10 mouse cellular contexts compared by ENCODE assay signal in the genomic region with DNA sequence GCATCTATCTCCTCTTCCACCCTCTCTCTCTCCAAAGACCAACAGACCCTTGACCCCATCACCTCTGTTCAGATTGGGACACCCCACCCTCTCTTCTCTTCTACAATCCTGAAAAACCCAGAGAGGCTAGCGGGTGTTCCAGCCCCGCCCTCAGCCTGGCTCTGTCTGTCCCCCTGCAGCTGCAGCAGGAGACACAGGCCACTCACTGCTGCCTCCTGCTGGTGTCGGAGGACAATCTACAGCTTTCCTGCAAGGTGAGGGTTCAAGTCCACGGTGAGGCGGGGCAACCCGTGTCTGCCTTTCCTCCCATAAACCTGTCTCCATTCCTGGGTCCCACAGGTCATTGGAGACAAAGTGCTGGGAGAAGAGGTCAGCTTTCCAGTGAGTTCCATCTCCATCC.
DNase-seq lines count a peak whose midpoint lies in the region; ATAC-seq and TF ChIP-seq lines count a peak whose summit lies in the region.
"Had no signal": no experiment of that assay in that cellular context is flagged by ENCODE, and none has a peak within 500 bp of the region (broad histone marks: within the 10 kb centered on the region; RNA-seq: fewer than 3 reads in every experiment).

No protein-coding gene starts in this region.

- DNase-seq in heart, postnatal 14 days: peak; percentile 42 to 47
- no peak for DNase-seq in heart, embryonic 10.5 days (ENCODE audit: low spot score)
- peak; percentile 20 for DNase-seq in lung, postnatal 14 days
- DNase-seq in lung, postnatal 25 days (ENCODE audit: low spot score): no peak
- DNase-seq in MEL (ENCODE audit: low read depth, low spot score): peak; percentile 7
- peak; percentile 15 to 27 for DNase-seq in spleen, postnatal 36 days (ENCODE audit: low spot score in 2 of 2)
- DNase-seq: cerebellum, postnatal 10 days had no signal

- TF ChIP-seq CTCF in MEL (IDR thresholded peaks at IDR 0.05 in 2 of 3, conservative IDR thresholded peaks at IDR 0.05 in 1 of 3; ENCODE audit: control insufficient read depth in 1 of 3, insufficient read depth in 1 of 3, low read depth in 2 of 3, low read length in 3 of 3, poor library complexity in 1 of 3, severe bottlenecking in 1 of 3): peak; percentile 17 to 40 (median 30); a peak in 4 of 6 replicates

- no peak for TF ChIP-seq RAD21 in MEL (IDR thresholded peaks at IDR 0.05; ENCODE audit: low read depth, low read length)

- H3K79me2 ChIP-seq in MEL (ENCODE audit: control insufficient read depth, insufficient read depth, low read length, poor library complexity): no peaks in the 10 kb centered on the region

- TF ChIP-seq POLR2A in MEL (IDR thresholded peaks at IDR 0.05; ENCODE audit: control insufficient read depth in 1 of 2, insufficient read depth in 1 of 2, low read depth in 1 of 2, low read length in 2 of 2, poor library complexity in 1 of 2): no peak

- H3K27me3 ChIP-seq in heart, embryonic 10.5 days (ENCODE audit: insufficient read depth, poor library complexity, severe bottlenecking): peaks cover 94% of the 10 kb centered on the region
- H3K27me3 ChIP-seq in MEL (ENCODE audit: control insufficient read depth in 1 of 2, insufficient read depth in 2 of 2, low read length in 2 of 2): no peaks in the 10 kb centered on the region; a peak in 1 of 4 replicates

- no peak overlapping the region for H3K27ac ChIP-seq in heart, embryonic 10.5 days
- no peak overlapping the region for H3K27ac ChIP-seq in MEL (ENCODE audit: control insufficient read depth, low read depth, low read length)
- H3K27ac ChIP-seq: neural tube, embryonic 15.5 days had no signal

- no peak for ATAC-seq in megakaryocyte, adult 5-6 weeks (ENCODE audit: poor library complexity, severe bottlenecking)
- no peak for ATAC-seq in activated CD4-positive, CD25-positive, alpha-beta regulatory T cell, adult 4 months

- H3K4me3 ChIP-seq in heart, embryonic 10.5 days: no peak overlapping the region
- H3K4me3 ChIP-seq in MEL (ENCODE audit: control insufficient read depth in 1 of 2, insufficient read depth in 1 of 2, low read depth in 2 of 2, low read length in 2 of 2): no peak overlapping the region
- H3K4me3 ChIP-seq: neural tube, embryonic 15.5 days had no signal

- WGBS in heart, embryonic 10.5 days: 56% methylated on average over 6 of the region's 6 CpGs

- H3K9me3 ChIP-seq in heart, embryonic 10.5 days: no peaks in the 10 kb centered on the region
- H3K9me3 ChIP-seq in MEL (replicated peaks; ENCODE audit: insufficient read depth, low read length): no peaks in the 10 kb centered on the region
- H3K9me3 ChIP-seq: neural tube, embryonic 15.5 days had no signal

- intact Hi-C loops in heart, postnatal 14 days (cut with DNase I): loop anchor here (5.0 kb wide), 1 partner anchor 41 kb away; no protein-coding TSS in a partner anchor

- no peak for TF ChIP-seq EP300 in MEL (IDR thresholded peaks at IDR 0.05; ENCODE audit: low read depth in 1 of 2, low read length in 2 of 2)

- H3K36me3 ChIP-seq in heart, embryonic 10.5 days: no peaks in the 10 kb centered on the region
- no peaks in the 10 kb centered on the region for H3K36me3 ChIP-seq in MEL (ENCODE audit: control insufficient read depth in 1 of 2, insufficient read depth in 2 of 2, low read length in 2 of 2)
- H3K36me3 ChIP-seq: neural tube, embryonic 15.5 days had no signal

- peaks cover 36% of the 10 kb centered on the region for H3K4me1 ChIP-seq in heart, embryonic 10.5 days
- peaks cover 0 to 11% of the 10 kb centered on the region in 2 experiments; a peak in 2 of 4 replicates for H3K4me1 ChIP-seq in MEL (ENCODE audit: control insufficient read depth in 1 of 2, insufficient read depth in 2 of 2, low read length in 2 of 2)

- no peak overlapping the region for H3K9ac ChIP-seq in MEL (ENCODE audit: control insufficient read depth, low read depth, low read length, poor library complexity, severe bottlenecking)
- H3K9ac ChIP-seq: neural tube, embryonic 15.5 days had no signal

TF ChIP-seq in MEL, 35 proteins besides CTCF, POLR2A, EP300 and RAD21:
- TF ChIP-seq CHD1 (IDR thresholded peaks at IDR 0.05; ENCODE audit: low read depth, low read length) (no peak), MYC (IDR thresholded peaks at IDR 0.05; ENCODE audit: low read depth, low read length) (no peak), TBP (IDR thresholded peaks at IDR 0.05; ENCODE audit: low read depth, low read length) (no peak), BHLHE40 (IDR thresholded peaks at IDR 0.05; ENCODE audit: borderline replicate concordance, low read depth, low read length) (no peak), SIN3A (IDR thresholded peaks at IDR 0.05; ENCODE audit: low read length) (no peak), RCOR1 (IDR thresholded peaks at IDR 0.05; ENCODE audit: low read depth, low read length) (no peak), MYB (IDR thresholded peaks at IDR 0.05; ENCODE audit: low read depth, low read length) (no peak), ZC3H11A (IDR thresholded peaks at IDR 0.05; ENCODE audit: low read depth, low read length) (no peak), TCF12 (IDR thresholded peaks at IDR 0.05; ENCODE audit: low read depth, low read length) (no peak), ZMIZ1 (IDR thresholded peaks at IDR 0.05; ENCODE audit: low read depth, low read length) (no peak), MEF2A (IDR thresholded peaks at IDR 0.05; ENCODE audit: extremely low read depth, insufficient replicate concordance, low read depth, low read length, poor library complexity, severe bottlenecking) (no peak), USF2 (IDR thresholded peaks at IDR 0.05; ENCODE audit: borderline replicate concordance in 1 of 2, insufficient read depth in 1 of 2, low read depth in 1 of 2, low read length in 2 of 2) (no peak)

Comparison
In these comparisons a context has a peak if more than half of its experiments do, and no peak if none do; other contexts are left out.
1. DNase-seq: peak in heart, postnatal 14 days (2 of 2), lung, postnatal 14 days (single experiment), MEL (single experiment) and spleen, postnatal 36 days (2 of 2); none in heart, embryonic 10.5 days (single experiment) and lung, postnatal 25 days (single experiment).